ENCODE assay signal across 8 mouse cellular contexts in genomic region chr2:73721821-73722220, GRCm38 (mm10). TPM values are rescaled to one million over a fixed set of nuclear protein-coding genes. Genes with fewer than 3 reads are reported as not detected.
DNase-seq lines count a peak whose midpoint lies in the region; ATAC-seq lines count a peak whose summit lies in the region.

No protein-coding gene starts in this region.

- ATAC-seq in monocyte, adult 5-6 weeks (replicated peaks; ENCODE audit: insufficient number of reproducible peaks, low FRiP score, low TSS enrichment, poor library complexity, severe bottlenecking), result no peak
- no peak for ATAC-seq in inflammation-experienced regulatory T-cells, adult 6 months

- DNase-seq in gastrocnemius, postnatal 14 days, result peak; percentile 5
- no peak for DNase-seq in gastrocnemius, adult 8-10 months (ENCODE audit: low spot score in 2 of 2)
- DNase-seq in 3T3-L1 (ENCODE audit: low read depth, low spot score), result peak; percentile 8
- DNase-seq in forelimb bud, embryonic 11.5 days (ENCODE audit: low read depth, low spot score), result peak; percentile 68
- peak; percentile 61 for DNase-seq in kidney, postnatal 10 days
- no peak for DNase-seq in frontal cortex, postnatal 25 days (ENCODE audit: low spot score in 2 of 2)

- intact Hi-C loops in gastrocnemius, postnatal 14 days (cut with DNase I; ENCODE audit: low total_unique reads), result no loop called here

RNA-seq across cellular contexts. Expression of gene Chn1, which starts 53.3 kb away (rescaled TPM):
- total RNA-seq in gastrocnemius, postnatal 14 days (2021), result 10 to 100 TPM; 11.3 to 11.6 TPM
- 1 to 10 TPM; 1.7 to 4.8 (median 3.3) TPM for total RNA-seq in gastrocnemius, adult 8-10 months (2022)
- 0.11 TPM in 1 of 3 replicates, not detected in the others for total RNA-seq in monocyte, adult 5-6 weeks (2017)
- 1 to 10 TPM in 2 of 3 experiments, under 1 TPM in 1; 0.57 to 4.3 (median 2.3) TPM for polyA plus RNA-seq in inflammation-experienced regulatory T-cells, adult 6 months (2017; shearing (Covaris generic))

Comparison
In these comparisons a context has a peak if more than half of its experiments do, and no peak if none do; other contexts are left out.
1. DNase-seq: peak in gastrocnemius, postnatal 14 days (single experiment), 3T3-L1 (single experiment), forelimb bud, embryonic 11.5 days (single experiment) and kidney, postnatal 10 days (single experiment); none in gastrocnemius, adult 8-10 months (0 of 2) and frontal cortex, postnatal 25 days (0 of 2).